Comparison of ENCODE assay signal across 8 mouse cellular contexts in genomic region chr7:43333203-43333602, GRCm38 (mm10). TPM values are rescaled to one million over a fixed set of nuclear protein-coding genes. Genes with fewer than 3 reads are reported as not detected.
DNase-seq lines count a peak whose midpoint lies in the region; ATAC-seq lines count a peak whose summit lies in the region.

No protein-coding gene starts in this region.

- DNase-seq in left cerebral cortex, postnatal 4 days = peak; percentile 24
- no peak for DNase-seq in left cerebral cortex, adult 8-10 months (ENCODE audit: low spot score in 2 of 2)
- DNase-seq in adrenal gland, postnatal 36 days = peak; percentile 42 to 52
- DNase-seq in heart, postnatal 10 days = peak; percentile 48 to 64
- DNase-seq in left cerebral cortex, postnatal 25 days (ENCODE audit: low spot score in 2 of 2) = no peak
- no peak for DNase-seq in ovary, postnatal 10 days (ENCODE audit: low spot score)

- intact Hi-C loops in left cerebral cortex, postnatal 4 days (cut with DNase I) = no loop called here
- intact Hi-C loops in heart, postnatal 10 days (cut with DNase I) = loop anchor here (1.0 kb wide), 2 partner anchors 50 to 81 kb away; no protein-coding TSS in a partner anchor
- intact Hi-C loops in left cerebral cortex, postnatal 25 days (cut with DNase I) = loop anchor here (5.0 kb wide), 1 partner anchor 46 kb away; no protein-coding TSS in a partner anchor

- 0 out of 2 replicates have a peak, but pooled peaks have one; percentile 55 for ATAC-seq in megakaryocyte-erythroid progenitor cell, adult 5-6 weeks (replicated peaks; ENCODE audit: low FRiP score, low TSS enrichment, poor library complexity, severe bottlenecking)
- ATAC-seq in erythroid progenitor cell, adult 5-6 weeks (replicated peaks; ENCODE audit: low FRiP score, poor library complexity, severe bottlenecking) = no peak

RNA-seq across cellular contexts. Expression of gene Siglecf, which starts 17.9 kb away (rescaled TPM):
- total RNA-seq in left cerebral cortex, postnatal 4 days (2021) = under 1 TPM; 0.16 to 0.26 TPM
- 1 to 10 TPM in 2 of 4 experiments, under 1 TPM in 2; 0.46 to 2.1 (median 1.4) TPM for total RNA-seq in left cerebral cortex, adult 8-10 months (2022)
- total RNA-seq in adrenal gland, postnatal 36 days (2021) = under 1 TPM in 1 of 2 experiments, not detected in 1; 0.20 TPM
- not detected for total RNA-seq in heart, postnatal 10 days (2021)
- 6.4 and 6.9 TPM in 2 replicates for total RNA-seq in megakaryocyte-erythroid progenitor cell, adult 5-6 weeks (2014; fragmentation: Nextera tagmentation)
- total RNA-seq in megakaryocyte-erythroid progenitor cell, adult 5-6 weeks (2017) = 3.1 and 13.0 TPM in 2 replicates
- total RNA-seq in erythroid progenitor cell, adult 5-6 weeks (2015; ENCODE audit: low replicate concordance) = 6.3 and 10.5 TPM in 2 replicates
- total RNA-seq in erythroid progenitor cell, adult 5-6 weeks (2017; ENCODE audit: low replicate concordance) = 1.8 and 2.9 TPM in 2 replicates
- total RNA-seq in left cerebral cortex, postnatal 25 days (2021) = under 1 TPM; 0.34 to 0.44 TPM

RNA-seq across cellular contexts. Expression of gene Zfp715, which starts 20.1 kb away (rescaled TPM):
- 10 to 100 TPM; 26.3 to 27.8 TPM for total RNA-seq in left cerebral cortex, postnatal 4 days (2021)
- 10 to 100 TPM; 17.8 to 22.0 (median 20.3) TPM for total RNA-seq in left cerebral cortex, adult 8-10 months (2022)
- 10 to 100 TPM; 19.1 to 24.9 TPM for total RNA-seq in adrenal gland, postnatal 36 days (2021)
- 10 to 100 TPM; 16.7 to 20.1 TPM for total RNA-seq in heart, postnatal 10 days (2021)
- total RNA-seq in megakaryocyte-erythroid progenitor cell, adult 5-6 weeks (2014; fragmentation: Nextera tagmentation) = 11.5 and 15.9 TPM in 2 replicates
- total RNA-seq in megakaryocyte-erythroid progenitor cell, adult 5-6 weeks (2017) = 5.0 and 16.7 TPM in 2 replicates
- 4.3 and 4.6 TPM in 2 replicates for total RNA-seq in erythroid progenitor cell, adult 5-6 weeks (2015; ENCODE audit: low replicate concordance)
- 3.0 and 4.6 TPM in 2 replicates for total RNA-seq in erythroid progenitor cell, adult 5-6 weeks (2017; ENCODE audit: low replicate concordance)
- total RNA-seq in left cerebral cortex, postnatal 25 days (2021) = 10 to 100 TPM; 21.0 to 21.9 TPM

Comparison
In these comparisons a context has a peak if more than half of its experiments do, and no peak if none do; other contexts are left out.
1. DNase-seq: peak in left cerebral cortex, postnatal 4 days (single experiment), adrenal gland, postnatal 36 days (2 of 2) and heart, postnatal 10 days (2 of 2); none in left cerebral cortex, adult 8-10 months (0 of 2), left cerebral cortex, postnatal 25 days (0 of 2) and ovary, postnatal 10 days (single experiment).